Mouse (Mus musculus): Measurements from ENCODE around the gene 9930111J21Rik1. TPM values are rescaled to one million over a fixed set of nuclear protein-coding genes. Genes with fewer than 3 reads are reported as not detected.
"Not testable (repeated sequence)": the region's sequence is repeated elsewhere in the genome, so short reads cannot be mapped to it uniquely, and the experiment has no call there.

The 9930111J21Rik1 gene
- polyA plus RNA-seq, 1 experiment from 2014 or later, result 0.59 TPM

- H3K4me2 ChIP-seq (ENCODE audit: low read length); H3K4me3 ChIP-seq (ENCODE audit: control insufficient read depth in 1 of 2, insufficient read depth in 1 of 2, low read depth in 1 of 2, low read length in 2 of 2); H3K4me1 ChIP-seq (ENCODE audit: control insufficient read depth in 2 of 2, insufficient read depth in 2 of 2, low read length in 2 of 2); H3K27ac ChIP-seq (replicated peaks in 1 of 2; ENCODE audit: control insufficient read depth in 1 of 2, insufficient read depth in 1 of 2, low read depth in 2 of 2, low read length in 2 of 2); H3K27me3 ChIP-seq (ENCODE audit: control insufficient read depth, insufficient read depth, low read length); H3K9me3 ChIP-seq (ENCODE audit: control insufficient read depth, low read length); ATAC-seq (ENCODE audit: insufficient number of reproducible peaks, insufficient read depth, low FRiP score, low read depth); H3K9ac ChIP-seq (ENCODE audit: low read length); H3K36me3 ChIP-seq (ENCODE audit: control insufficient read depth, insufficient read depth, low read length): not testable (repeated sequence)
- 70% methylated on average over 1 of the region's 2 CpGs for WGBS
Observed at GRCm38 (mm10) chr11:48989981-48990380, 10.8 kb upstream of the 9930111J21Rik1 start.

- not testable (repeated sequence) for H3K4me2 ChIP-seq (ENCODE audit: low read length); H3K4me3 ChIP-seq (ENCODE audit: control insufficient read depth in 1 of 2, insufficient read depth in 1 of 2, low read depth in 1 of 2, low read length in 2 of 2); H3K27ac ChIP-seq (replicated peaks in 1 of 2; ENCODE audit: control insufficient read depth in 1 of 2, insufficient read depth in 1 of 2, low read depth in 2 of 2, low read length in 2 of 2); H3K27me3 ChIP-seq (ENCODE audit: control insufficient read depth, insufficient read depth, low read length); ATAC-seq (ENCODE audit: insufficient number of reproducible peaks, insufficient read depth, low FRiP score, low read depth); H3K9ac ChIP-seq (ENCODE audit: low read length); H3K4me1 ChIP-seq (ENCODE audit: control insufficient read depth in 2 of 2, insufficient read depth in 2 of 2, low read length in 2 of 2); H3K9me3 ChIP-seq (ENCODE audit: control insufficient read depth, low read length); H3K36me3 ChIP-seq (ENCODE audit: control insufficient read depth, insufficient read depth, low read length)
- whole genome bisulfite sequencing, result 76% methylated on average over 2 of the region's 3 CpGs
Observed at GRCm38 (mm10) chr11:48988219-48988618, 9.0 kb upstream of the 9930111J21Rik1 start.

DNA sequence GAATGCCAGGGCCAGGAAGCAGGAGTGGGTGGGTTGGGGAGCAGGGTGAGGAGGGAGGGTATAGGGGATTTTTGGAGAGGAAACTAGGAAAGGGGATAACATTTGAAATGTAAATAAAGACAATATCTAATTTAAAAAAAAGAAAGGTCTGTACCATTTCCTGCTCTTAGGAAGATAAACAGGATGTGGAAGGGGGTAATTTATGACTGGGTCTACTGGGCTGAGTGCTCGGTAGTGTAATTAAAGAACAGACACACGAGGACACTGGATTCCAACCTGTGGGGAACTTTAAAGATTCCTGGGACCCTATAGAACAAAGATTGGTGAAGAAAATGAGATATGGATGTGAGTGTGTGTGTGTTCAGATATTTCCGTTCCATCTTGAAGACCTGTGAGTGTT, 3.6 kb upstream of the 9930111J21Rik1 start:
- ATAC-seq (ENCODE audit: insufficient number of reproducible peaks, insufficient read depth, low FRiP score, low read depth); H3K27ac ChIP-seq (replicated peaks in 1 of 2; ENCODE audit: control insufficient read depth in 1 of 2, insufficient read depth in 1 of 2, low read depth in 2 of 2, low read length in 2 of 2); H3K27me3 ChIP-seq (ENCODE audit: control insufficient read depth, insufficient read depth, low read length); H3K36me3 ChIP-seq (ENCODE audit: control insufficient read depth, insufficient read depth, low read length); H3K9me3 ChIP-seq (ENCODE audit: control insufficient read depth, low read length); H3K4me1 ChIP-seq (ENCODE audit: control insufficient read depth in 2 of 2, insufficient read depth in 2 of 2, low read length in 2 of 2); H3K4me2 ChIP-seq (ENCODE audit: low read length); H3K4me3 ChIP-seq (ENCODE audit: control insufficient read depth in 1 of 2, insufficient read depth in 1 of 2, low read depth in 1 of 2, low read length in 2 of 2); H3K9ac ChIP-seq (ENCODE audit: low read length): not testable (repeated sequence)
- WGBS, result no CpG with 5 or more reads among the region's 3 CpGs

GRCm38 (mm10) chr11:48980052-48980451, 854 bp upstream of the 9930111J21Rik1 start:
- H3K27ac ChIP-seq (replicated peaks in 1 of 2; ENCODE audit: control insufficient read depth in 1 of 2, insufficient read depth in 1 of 2, low read depth in 2 of 2, low read length in 2 of 2); ATAC-seq (ENCODE audit: insufficient number of reproducible peaks, insufficient read depth, low FRiP score, low read depth); H3K9ac ChIP-seq (ENCODE audit: low read length); H3K4me3 ChIP-seq (ENCODE audit: control insufficient read depth in 1 of 2, insufficient read depth in 1 of 2, low read depth in 1 of 2, low read length in 2 of 2); H3K4me2 ChIP-seq (ENCODE audit: low read length); H3K9me3 ChIP-seq (ENCODE audit: control insufficient read depth, low read length); H3K27me3 ChIP-seq (ENCODE audit: control insufficient read depth, insufficient read depth, low read length); H3K4me1 ChIP-seq (ENCODE audit: control insufficient read depth in 2 of 2, insufficient read depth in 2 of 2, low read length in 2 of 2); H3K36me3 ChIP-seq (ENCODE audit: control insufficient read depth, insufficient read depth, low read length): not testable (repeated sequence)
- WGBS, result no CpG with 5 or more reads among the region's 5 CpGs

GRCm38 (mm10) chr11:48978240-48978939, 808 bp downstream of the 9930111J21Rik1 start, which contains the start of gene Olfr56:
Gene Olfr56, plus strand, starts transcription at chr11:48978889.
- not testable (repeated sequence) for H3K9ac ChIP-seq (ENCODE audit: low read length); H3K27me3 ChIP-seq (ENCODE audit: control insufficient read depth, insufficient read depth, low read length); H3K36me3 ChIP-seq (ENCODE audit: control insufficient read depth, insufficient read depth, low read length); H3K27ac ChIP-seq (replicated peaks in 1 of 2; ENCODE audit: control insufficient read depth in 1 of 2, insufficient read depth in 1 of 2, low read depth in 2 of 2, low read length in 2 of 2); ATAC-seq (ENCODE audit: insufficient number of reproducible peaks, insufficient read depth, low FRiP score, low read depth); H3K4me1 ChIP-seq (ENCODE audit: control insufficient read depth in 2 of 2, insufficient read depth in 2 of 2, low read length in 2 of 2); H3K4me3 ChIP-seq (ENCODE audit: control insufficient read depth in 1 of 2, insufficient read depth in 1 of 2, low read depth in 1 of 2, low read length in 2 of 2); H3K4me2 ChIP-seq (ENCODE audit: low read length); H3K9me3 ChIP-seq (ENCODE audit: control insufficient read depth, low read length)
- WGBS, result no CpG with 5 or more reads among the region's 1 CpGs

- not testable (repeated sequence) for H3K4me2 ChIP-seq (ENCODE audit: low read length); H3K27ac ChIP-seq (replicated peaks in 1 of 2; ENCODE audit: control insufficient read depth in 1 of 2, insufficient read depth in 1 of 2, low read depth in 2 of 2, low read length in 2 of 2); H3K9me3 ChIP-seq (ENCODE audit: control insufficient read depth, low read length); H3K27me3 ChIP-seq (ENCODE audit: control insufficient read depth, insufficient read depth, low read length); H3K36me3 ChIP-seq (ENCODE audit: control insufficient read depth, insufficient read depth, low read length); H3K4me1 ChIP-seq (ENCODE audit: control insufficient read depth in 2 of 2, insufficient read depth in 2 of 2, low read length in 2 of 2); ATAC-seq (ENCODE audit: insufficient number of reproducible peaks, insufficient read depth, low FRiP score, low read depth); H3K9ac ChIP-seq (ENCODE audit: low read length); H3K4me3 ChIP-seq (ENCODE audit: control insufficient read depth in 1 of 2, insufficient read depth in 1 of 2, low read depth in 1 of 2, low read length in 2 of 2)
- no CpG with 5 or more reads among the region's 1 CpGs for WGBS
Observed at GRCm38 (mm10) chr11:48974686-48975085, 4.5 kb downstream of the 9930111J21Rik1 start.

DNA sequence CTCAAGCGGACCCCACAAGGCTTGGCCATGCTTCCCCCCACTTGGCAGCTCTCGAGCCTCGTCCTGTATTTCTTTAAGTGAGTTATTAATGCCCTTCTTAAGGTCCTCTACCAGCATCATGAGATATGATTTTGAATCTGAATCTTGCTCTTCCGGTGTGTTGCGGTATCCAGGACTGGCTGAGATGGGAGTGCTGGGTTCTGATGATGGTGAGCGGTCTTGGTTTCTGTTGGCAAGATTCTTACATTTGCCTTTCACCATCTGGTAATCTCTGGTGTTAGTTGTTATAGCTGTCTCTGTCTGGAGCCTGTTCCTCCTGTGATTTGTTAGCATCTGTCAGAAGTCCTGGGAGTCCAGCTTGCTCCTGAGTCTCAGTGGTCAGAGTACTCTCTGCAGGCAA, 33.1 kb downstream of the 9930111J21Rik1 start, which contains the start of gene Psme2b:
TSS of gene Psme2b (minus strand) at position 101 of the 400 bp plus-strand sequence.
- H3K27ac ChIP-seq (replicated peaks in 1 of 2; ENCODE audit: control insufficient read depth in 1 of 2, insufficient read depth in 1 of 2, low read depth in 2 of 2, low read length in 2 of 2); H3K9ac ChIP-seq (ENCODE audit: low read length); H3K9me3 ChIP-seq (ENCODE audit: control insufficient read depth, low read length); ATAC-seq (ENCODE audit: insufficient number of reproducible peaks, insufficient read depth, low FRiP score, low read depth); H3K4me3 ChIP-seq (ENCODE audit: control insufficient read depth in 1 of 2, insufficient read depth in 1 of 2, low read depth in 1 of 2, low read length in 2 of 2); H3K4me1 ChIP-seq (ENCODE audit: control insufficient read depth in 2 of 2, insufficient read depth in 2 of 2, low read length in 2 of 2); H3K27me3 ChIP-seq (ENCODE audit: control insufficient read depth, insufficient read depth, low read length); H3K36me3 ChIP-seq (ENCODE audit: control insufficient read depth, insufficient read depth, low read length); H3K4me2 ChIP-seq (ENCODE audit: low read length): not testable (repeated sequence)
- 95% methylated on average over 6 of the region's 6 CpGs for WGBS

DNA sequence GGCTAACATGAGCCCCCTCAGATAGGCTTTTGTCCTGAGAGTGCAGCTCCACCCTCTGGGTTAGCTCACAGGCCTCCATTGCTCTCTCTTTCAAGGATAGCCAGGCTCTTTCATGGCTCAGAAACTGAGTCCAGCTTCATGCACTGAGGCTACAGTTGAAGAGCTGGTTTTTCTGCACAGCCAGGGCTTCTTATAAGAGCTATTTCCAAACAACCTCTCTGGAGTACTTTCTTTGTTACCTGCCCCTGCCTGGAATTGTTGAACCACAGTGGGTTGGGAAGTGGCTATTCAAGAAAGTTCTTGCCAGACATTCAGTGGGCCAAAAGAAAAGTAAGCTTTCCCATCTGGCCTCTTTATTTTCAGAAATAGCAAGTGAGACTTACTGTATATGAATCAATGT, 39.9 kb downstream of the 9930111J21Rik1 start:
- H3K4me2 ChIP-seq (ENCODE audit: low read length); H3K4me3 ChIP-seq (ENCODE audit: control insufficient read depth in 1 of 2, insufficient read depth in 1 of 2, low read depth in 1 of 2, low read length in 2 of 2); H3K4me1 ChIP-seq (ENCODE audit: control insufficient read depth in 2 of 2, insufficient read depth in 2 of 2, low read length in 2 of 2); H3K27ac ChIP-seq (replicated peaks in 1 of 2; ENCODE audit: control insufficient read depth in 1 of 2, insufficient read depth in 1 of 2, low read depth in 2 of 2, low read length in 2 of 2); ATAC-seq (ENCODE audit: insufficient number of reproducible peaks, insufficient read depth, low FRiP score, low read depth); H3K9me3 ChIP-seq (ENCODE audit: control insufficient read depth, low read length); H3K36me3 ChIP-seq (ENCODE audit: control insufficient read depth, insufficient read depth, low read length); H3K27me3 ChIP-seq (ENCODE audit: control insufficient read depth, insufficient read depth, low read length); H3K9ac ChIP-seq (ENCODE audit: low read length): not testable (repeated sequence)

All from heart, embryonic 14.5 days (tissue).